Mouse (Mus musculus): ENCODE data around the gene Col9a2. TPM values are rescaled to one million over a fixed set of nuclear protein-coding genes. Genes with fewer than 3 reads are reported as not detected.
"Not testable (repeated sequence)": the region's sequence is repeated elsewhere in the genome, so short reads cannot be mapped to it uniquely, and the experiment has no call there.

Gene Col9a2
- total RNA-seq, 2 experiments from 2014 or later = 3.0 TPM

DNA sequence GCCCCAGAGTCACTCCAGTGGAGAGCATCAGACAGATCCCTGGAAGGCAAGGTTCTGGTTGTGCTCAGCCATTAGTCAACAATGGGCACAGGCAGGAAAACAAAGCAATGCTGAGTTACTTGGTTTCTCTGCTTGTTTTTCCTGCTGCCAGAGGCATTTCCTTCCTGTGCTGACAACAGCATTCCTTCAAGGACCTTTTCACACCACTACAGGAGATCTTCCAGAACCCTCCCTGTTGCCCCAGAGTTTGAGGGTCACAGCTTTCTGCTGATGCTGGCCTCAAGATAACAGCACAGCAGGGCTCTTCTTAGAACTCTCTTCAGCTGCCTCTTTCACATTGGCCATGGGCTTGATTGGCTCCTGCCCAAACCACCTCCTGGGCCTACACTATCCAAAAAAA lies 17.3 kb upstream of the Col9a2 start:
- DNase-seq = no peak

DNA sequence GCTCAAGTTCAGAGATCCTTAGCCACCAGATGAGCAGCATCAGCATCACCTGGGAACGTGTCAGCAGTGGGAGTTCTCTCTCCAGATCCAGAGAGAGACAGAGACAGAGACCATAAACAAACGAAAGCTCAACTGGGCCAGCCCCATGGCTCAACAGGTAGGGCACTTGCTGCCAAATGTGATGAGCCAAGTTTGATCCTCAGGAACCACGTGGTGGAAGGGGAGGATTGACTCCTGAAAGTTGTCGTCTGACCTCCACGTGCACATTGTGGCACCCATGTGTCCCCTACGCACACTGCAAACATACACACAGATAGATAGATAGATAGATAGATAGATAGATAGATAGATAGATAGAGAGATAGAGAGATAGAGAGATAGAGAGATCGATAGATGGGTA lies 15.7 kb upstream of the Col9a2 start:
- no peak for DNase-seq

- DNase-seq = peak; percentile 29
Observed at GRCm38 (mm10) chr4:121023941-121024340, 15.2 kb upstream of the Col9a2 start.

DNA sequence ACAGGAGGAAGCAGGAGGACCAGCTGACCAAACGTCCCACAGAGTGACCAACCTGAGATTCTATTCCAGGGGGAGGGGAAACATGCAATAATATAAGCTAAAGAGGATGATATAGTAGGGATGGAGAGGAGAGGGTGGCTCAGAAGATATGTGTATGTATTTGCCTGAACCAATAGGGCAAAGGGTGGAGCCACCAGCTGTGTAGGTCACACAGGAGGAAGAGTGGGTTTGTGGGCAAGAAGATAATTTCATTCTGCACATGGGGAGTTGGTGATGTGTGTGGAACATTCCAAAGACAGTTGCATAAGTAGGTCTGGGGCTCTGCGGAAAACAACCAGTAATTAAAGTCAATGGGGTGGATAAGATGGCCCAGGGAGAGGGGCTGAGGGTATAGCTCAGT lies 13.5 kb upstream of the Col9a2 start:
- no peak for DNase-seq

DNA sequence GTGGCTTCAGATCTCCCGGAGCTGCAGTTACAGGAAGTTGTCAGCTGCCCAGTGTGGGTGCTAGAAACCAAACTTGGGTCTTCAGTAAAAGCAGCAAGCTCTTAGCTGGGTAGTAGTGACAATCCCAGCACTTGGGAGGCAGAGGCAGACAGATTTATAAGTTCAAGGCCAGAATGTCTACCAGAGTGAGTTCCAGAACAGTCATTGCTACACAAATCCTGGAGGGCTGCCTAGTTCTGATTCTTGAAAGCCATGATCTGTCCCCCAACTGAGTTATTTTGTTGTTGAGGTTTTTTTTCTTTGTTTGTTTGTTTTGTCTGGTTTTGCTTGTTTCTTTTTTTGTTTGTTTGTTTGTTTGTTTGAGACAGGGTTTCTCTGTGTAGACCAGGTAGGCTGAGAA lies 11.0 kb upstream of the Col9a2 start:
- no peak for DNase-seq

GRCm38 (mm10) chr4:121028659-121029392 lies 10.4 kb upstream of the Col9a2 start:
- DNase-seq = peak; percentile 78

GRCm38 (mm10) chr4:121029632-121030031 lies 9.6 kb upstream of the Col9a2 start:
- no peak for DNase-seq

GRCm38 (mm10) chr4:121031440-121031839 lies 7.7 kb upstream of the Col9a2 start:
- no peak for DNase-seq

DNA sequence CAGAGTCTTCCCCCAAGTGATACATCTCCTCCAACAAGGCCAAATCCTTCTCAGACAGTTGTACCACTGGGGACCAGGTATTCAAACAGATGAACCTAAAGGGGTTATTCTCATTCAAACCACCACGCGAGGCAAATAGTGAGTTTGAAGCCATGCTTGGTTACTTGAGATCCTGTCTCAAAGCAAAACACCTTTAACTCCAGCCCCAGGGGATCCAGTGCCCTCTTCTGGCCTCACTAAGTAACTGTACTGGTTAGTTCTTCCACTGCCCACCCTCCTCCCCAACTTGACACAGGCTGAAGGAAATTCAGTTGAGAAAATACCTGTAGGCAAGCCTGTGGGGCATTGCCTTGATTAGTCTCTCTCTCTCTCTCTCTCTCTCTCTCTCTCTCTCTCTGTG lies 6.2 kb upstream of the Col9a2 start:
- no peak for DNase-seq

GRCm38 (mm10) chr4:121040323-121040722 lies 1.1 kb downstream of the Col9a2 start:
- no peak for DNase-seq

DNA sequence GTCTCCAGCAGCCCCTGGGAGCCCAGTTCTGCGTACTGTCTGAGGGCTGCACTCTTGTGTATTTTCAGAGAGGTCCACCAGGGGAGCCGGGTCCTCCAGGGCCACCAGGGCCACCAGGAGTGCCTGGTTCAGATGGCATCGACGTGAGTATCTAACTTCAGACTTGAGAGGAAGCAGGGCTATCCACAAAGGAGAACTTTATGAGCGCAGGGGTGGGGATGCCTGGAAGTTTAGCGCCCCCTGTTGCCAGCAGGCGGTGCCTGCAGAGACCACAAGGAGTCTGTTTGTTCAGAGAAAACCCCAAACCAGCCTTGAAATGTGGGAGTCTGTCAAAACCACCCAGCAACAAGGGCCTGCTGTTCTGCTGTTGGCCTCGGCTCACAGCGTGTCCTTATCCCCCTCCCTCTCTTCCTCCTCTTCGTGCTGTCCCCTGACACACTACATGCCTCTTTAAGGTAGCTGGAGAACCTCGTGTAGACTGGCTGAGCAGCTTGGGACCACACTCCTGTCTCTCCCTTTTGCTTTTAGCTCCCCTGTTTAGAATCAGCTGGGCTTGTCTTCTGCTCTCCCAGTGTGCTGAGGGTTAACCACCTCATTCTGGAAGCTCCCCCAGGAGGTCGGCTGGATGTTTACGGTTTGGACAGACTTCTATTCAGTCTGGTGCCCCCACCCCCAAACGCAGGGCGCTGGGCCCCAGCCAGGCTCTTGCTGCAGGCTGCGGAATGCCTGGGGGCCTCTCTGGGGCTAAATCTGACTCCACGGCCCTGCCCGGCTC lies 1.9 kb downstream of the Col9a2 start:
- DNase-seq = peak; percentile 76

- no peak for DNase-seq
Observed at GRCm38 (mm10) chr4:121042472-121042871, 3.3 kb downstream of the Col9a2 start.

DNA sequence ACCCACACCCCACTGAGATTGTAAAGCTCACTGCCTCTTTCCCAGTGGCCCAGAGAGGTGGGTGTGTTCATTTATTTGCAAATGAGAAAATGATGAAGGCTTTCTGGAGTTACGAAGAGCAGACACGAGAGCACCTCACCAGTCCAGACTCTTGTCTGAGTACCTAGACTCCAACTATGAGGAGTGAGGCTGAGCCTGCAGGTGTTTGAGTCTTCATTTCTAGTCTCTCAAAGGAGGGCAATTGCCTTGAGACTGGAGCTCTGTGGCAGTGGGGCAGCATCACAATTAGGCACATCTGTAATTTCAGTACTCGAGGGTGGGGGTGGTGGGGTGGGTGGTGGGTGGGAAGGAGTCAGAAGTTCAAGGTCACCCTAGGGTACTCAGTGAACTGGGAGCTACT lies 3.8 kb downstream of the Col9a2 start:
- DNase-seq = no peak

GRCm38 (mm10) chr4:121051863-121052262 lies 12.7 kb downstream of the Col9a2 start:
- no peak for DNase-seq

- DNase-seq = no peak
Observed at GRCm38 (mm10) chr4:121052454-121053323, 13.5 kb downstream of the Col9a2 start.

- peak; percentile 33 for DNase-seq
Observed at GRCm38 (mm10) chr4:121056342-121056741, 17.2 kb downstream of the Col9a2 start.

GRCm38 (mm10) chr4:121057032-121057431 lies 17.8 kb downstream of the Col9a2 start:
- DNase-seq = no peak

- DNase-seq = not testable (repeated sequence)
Observed at GRCm38 (mm10) chr4:121059218-121059617, 20.0 kb downstream of the Col9a2 start.

GRCm38 (mm10) chr4:121065336-121065735 lies 26.2 kb downstream of the Col9a2 start:
- DNase-seq = no peak

GRCm38 (mm10) chr4:121074250-121074649 lies 35.1 kb downstream of the Col9a2 start:
- DNase-seq = no peak

DNA sequence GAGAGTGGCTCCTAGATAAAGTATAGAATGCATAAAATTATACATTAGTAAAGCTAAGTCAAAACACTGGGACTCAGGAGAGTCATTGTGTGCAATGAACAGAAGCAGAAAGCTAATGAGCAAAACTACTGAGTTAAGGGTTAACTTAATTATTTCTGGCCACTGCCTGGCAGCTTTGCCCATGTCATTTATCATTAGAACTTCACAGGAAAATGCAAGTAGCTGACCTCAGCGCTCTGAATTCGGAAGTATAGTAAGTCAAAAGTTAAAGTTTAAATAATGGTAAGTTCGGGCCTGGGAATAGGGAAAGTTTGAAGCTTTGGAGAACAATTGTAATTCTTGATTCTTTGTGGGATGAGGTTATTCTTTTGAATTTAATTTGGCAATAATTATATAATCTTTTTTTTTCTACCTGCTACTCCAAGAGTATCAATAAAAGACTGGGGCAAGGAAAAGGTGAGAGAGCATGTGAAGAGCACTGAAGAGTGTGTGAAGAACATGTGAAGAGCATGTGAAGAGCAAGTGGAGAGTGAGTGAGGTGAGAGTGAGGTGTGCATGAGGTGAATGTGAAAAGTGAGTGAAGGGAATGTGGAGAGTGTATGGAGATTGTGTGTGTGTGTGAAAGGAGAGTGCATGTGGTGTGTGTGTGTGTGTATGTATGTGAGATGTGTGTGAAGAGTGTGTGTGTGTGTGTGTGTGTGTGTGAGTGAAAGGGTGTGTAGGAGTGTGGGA lies 38.9 kb downstream of the Col9a2 start:
- no peak for DNase-seq

- no peak for DNase-seq
Observed at GRCm38 (mm10) chr4:121080395-121080794, 41.2 kb downstream of the Col9a2 start.

All from heart, postnatal 4 days (tissue).